Mouse (Mus musculus) left cerebral cortex, adult 8-10 months (tissue): ENCODE measurements around the gene Gsto2. TPM values are rescaled to one million over a fixed set of nuclear protein-coding genes. Genes with fewer than 3 reads are reported as not detected.

Experiments used
- DNase-seq, 2 experiments: peaks; one replicate each; pipeline ENCODE4 v3.0.0; 2022; ENCODE audit warnings: low spot score in 2 of 2
- total RNA-seq, 4 experiments: library from RNA; stranded (reverse); gene quantifications; 2 replicates each; pipeline ENCODE4 v1.2.4; 2022

Gene Gsto2
- total RNA-seq, 4 experiments from 2014 or later: 1.5 to 2.6 (median 2.2) TPM

- no peak for DNase-seq
Measured at GRCm38 (mm10) chr19:47891562-47892312, 26.4 kb downstream of the Gsto2 start.

- DNase-seq: no peak
Measured at GRCm38 (mm10) chr19:47893092-47893491, 27.8 kb downstream of the Gsto2 start.

- no peak for DNase-seq
Measured at GRCm38 (mm10) chr19:47898472-47899079, 33.2 kb downstream of the Gsto2 start.

GRCm38 (mm10) chr19:47900012-47900411, 34.7 kb downstream of the Gsto2 start:
- DNase-seq: no peak

GRCm38 (mm10) chr19:47900558-47900957, 35.2 kb downstream of the Gsto2 start:
- no peak for DNase-seq

- no peak for DNase-seq
Measured at GRCm38 (mm10) chr19:47902316-47903201, 37.2 kb downstream of the Gsto2 start.

GRCm38 (mm10) chr19:47903679-47904078, 38.3 kb downstream of the Gsto2 start:
- DNase-seq: no peak

- no peak for DNase-seq
Measured at GRCm38 (mm10) chr19:47905081-47905480, 39.7 kb downstream of the Gsto2 start.

GRCm38 (mm10) chr19:47905603-47906002, 40.3 kb downstream of the Gsto2 start:
- no peak for DNase-seq

GRCm38 (mm10) chr19:47907596-47907995, 42.3 kb downstream of the Gsto2 start:
- no peak for DNase-seq

- no peak for DNase-seq
Measured at GRCm38 (mm10) chr19:47908961-47909371, 43.6 kb downstream of the Gsto2 start.

- DNase-seq: no peak
Measured at GRCm38 (mm10) chr19:47909387-47910116, 44.2 kb downstream of the Gsto2 start.

GRCm38 (mm10) chr19:47910117-47910618, 44.8 kb downstream of the Gsto2 start:
- DNase-seq: no peak

GRCm38 (mm10) chr19:47910751-47911150, 45.4 kb downstream of the Gsto2 start:
- DNase-seq: no peak

GRCm38 (mm10) chr19:47913344-47913743, 48.0 kb downstream of the Gsto2 start:
- DNase-seq: no peak

- DNase-seq: no peak
Measured at GRCm38 (mm10) chr19:47914191-47914590, 48.9 kb downstream of the Gsto2 start.

GRCm38 (mm10) chr19:47915251-47915650, 49.9 kb downstream of the Gsto2 start:
- DNase-seq: no peak

- no peak for DNase-seq
Measured at GRCm38 (mm10) chr19:47917396-47917795, 52.1 kb downstream of the Gsto2 start.

- DNase-seq: no peak
Measured at GRCm38 (mm10) chr19:47918016-47918415, 52.7 kb downstream of the Gsto2 start.

- DNase-seq: no peak
Measured at GRCm38 (mm10) chr19:47918455-47919101, 53.2 kb downstream of the Gsto2 start.
